Mouse (Mus musculus) midbrain, postnatal 0 days (tissue): ENCODE data around the gene Adh6b. TPM values are rescaled to one million over a fixed set of nuclear protein-coding genes. Genes with fewer than 3 reads are reported as not detected.

ENCODE experiments used
- ATAC-seq: fragments of 200-750 bp; cut with Nextera tagmentation; 2 replicates; pipeline ENCODE4 v1.8.0; 2017; ENCODE audit warnings: moderate number of reproducible peaks, mild to moderate bottlenecking, moderate TSS enrichment, moderate library complexity; ENCODE audit not compliant: low FRiP score
- DNase-seq: peaks from one replicate; pipeline ENCODE4 v3.0.0-alpha.2; 2015; ENCODE audit warnings: low spot score
- H3K27ac ChIP-seq: fragments of 300-500 bp; sonication (generic); 2 replicates; pipeline ENCODE4 v1.5.1; 2014; ENCODE audit warnings: low read depth, mild to moderate bottlenecking, low read length, mixed read lengths
- H3K27me3 ChIP-seq: fragments of 300-500 bp; sonication (generic); 2 replicates; pipeline ENCODE4 v1.6.1; 2014; ENCODE audit warnings: low read length, control low read depth, mixed read lengths; ENCODE audit not compliant: insufficient read depth
- H3K36me3 ChIP-seq: fragments of 300-500 bp; sonication (generic); 2 replicates; pipeline ENCODE4 v1.6.1; 2014; ENCODE audit warnings: low read length, control low read depth, mixed read lengths; ENCODE audit not compliant: insufficient read depth
- H3K4me1 ChIP-seq: fragments of 300-500 bp; sonication (generic); 2 replicates; pipeline ENCODE4 v1.6.1; 2014; ENCODE audit warnings: mild to moderate bottlenecking, control low read depth, antibody characterized with exemption, low read length, mixed read lengths; ENCODE audit not compliant: insufficient read depth
- H3K4me2 ChIP-seq: fragments of 300-500 bp; sonication (generic); 2 replicates; pipeline ENCODE4 v1.6.1; 2014; ENCODE audit warnings: low read depth, mild to moderate bottlenecking, low read length, mixed read lengths; ENCODE audit not compliant: poor library complexity, severe bottlenecking
- H3K4me3 ChIP-seq: fragments of 300-500 bp; sonication (generic); 2 replicates; pipeline ENCODE4 v1.5.1; 2014; ENCODE audit warnings: low read depth, mild to moderate bottlenecking, low read length, moderate library complexity
- H3K9ac ChIP-seq: fragments of 300-500 bp; sonication (generic); replicated peaks from 2 replicates; pipeline ENCODE4 v1.6.1; 2014; ENCODE audit warnings: mild to moderate bottlenecking, low read length, moderate library complexity, mixed read lengths; ENCODE audit not compliant: poor library complexity, severe bottlenecking
- H3K9me3 ChIP-seq: fragments of 300-500 bp; sonication (generic); 2 replicates; pipeline ENCODE4 v1.6.1; 2016; ENCODE audit warnings: low read length, control low read depth
- CTCF ChIP-seq: IDR thresholded peaks from 2 replicates; pipeline ENCODE4 v1.5.1; 2016; ENCODE audit warnings: antibody characterized with exemption, mild to moderate bottlenecking
- whole genome bisulfite sequencing: fragments of 180-500 bp; shearing (Covaris S2); extraction: QIAGEN DNeasy Blood & Tissue Kit; methylation state at CpG from one replicate; pipeline ENCODE4 v1.1.7; 2014; 5-methylcytosine and 5-hydroxymethylcytosine counted together
- polyA plus RNA-seq: library from polyadenylated mRNA; unstranded; fragments of >200 nt; fragmentation: Nextera tagmentation; extraction: Ambion mirVana; gene quantifications from 2 replicates; pipeline ENCODE4 v1.2.1, GENCODE M21; 2015
- total RNA-seq: library from RNA; depleted of rRNA; stranded (reverse); fragments of >200 nt; gene quantifications from 2 replicates; pipeline ENCODE4 v1.2.3, GENCODE M21; 2014; rRNA removed

Gene Adh6b
- 0.38 and 0.71 TPM in 2 replicates for total RNA-seq
- polyA plus RNA-seq, result 0.15 and 0.20 TPM in 2 replicates

DNA sequence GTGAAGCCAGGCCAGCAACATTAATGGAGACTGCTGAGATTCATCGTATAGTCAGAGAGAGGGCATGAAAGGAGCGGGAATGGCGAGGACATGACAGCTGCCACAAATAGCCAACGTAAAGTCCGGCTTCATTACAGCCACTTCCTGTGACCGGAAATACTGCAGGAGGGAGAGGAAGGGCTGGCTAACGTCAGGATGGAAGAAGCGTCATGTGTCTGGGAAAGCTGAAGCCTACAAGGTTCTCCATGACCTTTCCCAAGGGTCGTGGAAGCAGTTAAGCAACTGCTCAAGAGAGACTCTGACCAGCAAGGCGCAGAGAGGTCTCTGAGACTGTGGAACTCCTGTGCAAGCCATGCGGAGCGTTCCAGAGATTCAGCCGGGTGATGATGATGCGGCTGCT lies at the start of gene Adh6b:
Adh6b (plus strand) TSS at position 305 of the 400 bp plus-strand sequence.
- no peak within 1 kb of the TSS for H3K4me2 ChIP-seq
- no peaks in the 10 kb centered on the region for H3K36me3 ChIP-seq
- no peaks in the 10 kb centered on the region for H3K4me1 ChIP-seq
- ATAC-seq, result no peak
- TF ChIP-seq CTCF, result no peak
- H3K27ac ChIP-seq, result no peak within 1 kb of the TSS
- H3K9me3 ChIP-seq, result no peaks in the 10 kb centered on the region
- no peak within 1 kb of the TSS for H3K9ac ChIP-seq
- 92% methylated on average over 14 of the region's 14 CpGs for WGBS
- H3K4me3 ChIP-seq, result no peak within 1 kb of the TSS
- no peak for DNase-seq
- H3K27me3 ChIP-seq, result no peaks in the 10 kb centered on the region

DNA sequence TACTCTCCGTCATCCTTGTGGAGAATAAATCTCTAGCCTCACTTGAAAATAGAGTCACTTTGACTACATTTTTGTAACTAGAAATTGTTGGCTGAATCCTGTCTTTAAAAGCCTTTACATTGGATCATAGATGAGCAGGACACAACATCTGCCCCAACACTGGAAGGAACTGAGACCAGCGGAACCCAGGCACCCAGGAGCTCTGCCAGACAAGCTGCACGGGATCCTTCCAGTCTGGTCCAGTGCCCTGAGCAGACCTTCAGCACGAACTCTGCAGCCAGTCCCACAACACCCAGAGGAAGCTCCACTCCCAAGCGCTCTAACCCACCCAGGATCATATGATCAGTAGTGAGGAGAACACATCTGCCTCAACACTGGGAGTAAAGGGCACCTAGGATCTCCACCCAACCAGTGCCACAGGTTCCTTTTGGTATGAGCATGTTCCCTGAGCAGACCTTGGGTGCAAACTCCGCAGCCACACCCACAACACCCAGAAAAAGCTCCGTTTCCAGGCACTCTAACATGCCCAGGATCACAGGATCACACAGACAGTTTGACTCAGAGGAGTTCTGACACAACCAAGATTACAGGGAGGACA lies 48.2 kb upstream of the Adh6b start:
- DNase-seq (no peak), ATAC-seq (no peak)
- no peaks in the 10 kb centered on the region for H3K36me3 ChIP-seq
- H3K27ac ChIP-seq, result no peak overlapping the region
- H3K4me3 ChIP-seq, result no peak overlapping the region
- TF ChIP-seq CTCF, result no peak
- 87% methylated on average over 7 of the region's 7 CpGs for WGBS
- H3K4me1 ChIP-seq, result no peaks in the 10 kb centered on the region
- H3K9ac ChIP-seq, result no peak overlapping the region
- no peak overlapping the region for H3K4me2 ChIP-seq
- peaks cover 8% of the 10 kb centered on the region; the same call in 1 of the 2 replicates for H3K9me3 ChIP-seq
- H3K27me3 ChIP-seq, result no peaks in the 10 kb centered on the region

DNA sequence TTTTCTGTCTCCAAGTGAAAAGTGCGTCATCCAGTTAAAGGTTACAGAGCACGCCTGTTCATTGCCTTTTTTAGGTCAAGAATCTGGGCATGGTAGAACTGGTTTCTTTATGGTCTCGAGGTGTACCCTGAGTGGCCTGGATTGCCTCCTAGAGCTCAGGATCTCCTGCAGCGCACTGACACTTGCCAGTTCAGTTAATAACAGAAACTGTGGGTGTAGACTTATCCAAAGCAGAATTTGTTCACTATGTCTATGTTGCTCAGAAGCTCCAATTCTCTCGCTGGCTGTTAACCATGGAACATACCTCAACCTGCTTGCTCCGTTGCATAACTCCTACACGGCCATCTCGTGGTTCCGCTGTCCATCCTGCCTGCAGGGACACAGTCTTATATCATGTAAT lies 41.4 kb upstream of the Adh6b start:
- H3K4me1 ChIP-seq, result no peaks in the 10 kb centered on the region
- no peaks in the 10 kb centered on the region for H3K27me3 ChIP-seq
- no peak overlapping the region for H3K9ac ChIP-seq
- ATAC-seq (no peak), DNase-seq (no peak)
- no peak overlapping the region for H3K27ac ChIP-seq
- no peak overlapping the region for H3K4me2 ChIP-seq
- no peak overlapping the region for H3K4me3 ChIP-seq
- 94% methylated on average over 9 of the region's 9 CpGs for WGBS
- H3K9me3 ChIP-seq, result peaks cover 8% of the 10 kb centered on the region; the same call in 1 of the 2 replicates
- no peaks in the 10 kb centered on the region for H3K36me3 ChIP-seq
- TF ChIP-seq CTCF, result no peak

DNA sequence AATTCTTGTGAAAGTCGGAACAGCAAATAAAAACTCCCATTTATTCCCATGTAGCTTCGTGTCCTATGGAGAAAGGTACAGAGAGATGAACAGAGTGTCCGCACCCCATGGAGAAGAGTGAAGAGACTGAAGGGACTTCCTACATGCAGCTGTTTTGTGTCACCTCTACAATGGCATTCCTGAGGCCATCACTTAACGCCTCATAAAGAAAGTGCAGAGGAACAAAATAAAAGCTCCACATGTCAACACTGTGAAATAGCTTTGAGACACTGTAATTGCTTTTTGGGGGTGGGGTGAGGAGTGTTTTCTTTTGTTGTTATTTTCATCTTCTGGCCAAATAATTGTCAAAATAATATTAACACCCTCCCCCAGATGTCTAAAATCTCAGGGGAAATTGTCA lies 38.9 kb upstream of the Adh6b start:
- no peak for DNase-seq
- H3K9me3 ChIP-seq, result peaks cover 5% of the 10 kb centered on the region; the same call in 1 of the 2 replicates
- no peaks in the 10 kb centered on the region for H3K36me3 ChIP-seq

DNA sequence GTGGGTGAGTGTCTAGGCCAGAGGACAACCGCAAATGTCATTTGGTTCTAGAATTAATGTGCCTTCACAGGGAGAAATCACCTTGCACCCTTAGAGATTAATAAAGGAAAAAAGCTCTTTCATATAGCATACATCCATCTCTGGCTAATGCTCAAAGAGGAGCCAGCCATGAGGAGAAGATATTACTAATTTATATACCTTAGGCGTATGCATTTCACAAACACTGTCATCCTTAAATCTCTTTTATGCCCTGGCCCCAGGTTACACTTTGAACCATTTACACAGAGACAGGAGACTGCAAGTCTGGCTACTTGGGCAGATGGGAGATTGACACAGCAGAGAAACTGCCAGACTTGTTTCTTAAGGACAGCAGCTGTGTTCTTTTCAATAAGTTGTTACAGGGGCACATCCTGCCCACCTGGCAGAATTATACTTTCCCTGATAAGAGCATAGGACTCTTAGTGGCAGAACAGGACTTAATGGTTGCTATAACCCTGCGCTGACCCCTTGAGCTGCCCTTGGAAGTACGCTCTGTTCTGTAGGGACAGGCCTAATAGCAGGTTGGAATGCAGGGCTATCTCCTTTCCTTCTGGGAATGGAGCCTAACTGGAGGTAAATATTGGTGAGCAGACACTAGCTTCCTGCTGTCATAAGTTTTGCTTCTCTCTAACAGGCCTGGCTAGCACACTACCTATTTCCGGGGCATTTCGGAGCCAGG lies 37.6 kb upstream of the Adh6b start:
- no peak for TF ChIP-seq CTCF
- 90% methylated on average over 6 of the region's 6 CpGs for WGBS
- Histone ChIP-seq H3K4me2 (no peak overlapping the region), H3K27ac (no peak overlapping the region), H3K27me3 (no peaks in the 10 kb centered on the region), H3K36me3 (no peaks in the 10 kb centered on the region), H3K4me1 (0 out of 2 replicates have a peak, but pooled peaks cover 7% of the 10 kb centered on the region), H3K9ac (no peak overlapping the region), H3K9me3 (no peaks in the 10 kb centered on the region), H3K4me3 (no peak overlapping the region)
- DNase-seq (no peak), ATAC-seq (no peak)

More for the DNA sequence above, 38.9 kb upstream of the Adh6b start:
- Histone ChIP-seq H3K4me2 (no peak overlapping the region), H3K27ac (no peak overlapping the region), H3K9ac (no peak overlapping the region), H3K4me3 (no peak overlapping the region), H3K27me3 (no peaks in the 10 kb centered on the region), H3K4me1 (0 out of 2 replicates have a peak, but pooled peaks cover 7% of the 10 kb centered on the region)
- 64% methylated on average over 4 of the region's 4 CpGs for WGBS
- no peak for ATAC-seq
- TF ChIP-seq CTCF, result no peak

DNA sequence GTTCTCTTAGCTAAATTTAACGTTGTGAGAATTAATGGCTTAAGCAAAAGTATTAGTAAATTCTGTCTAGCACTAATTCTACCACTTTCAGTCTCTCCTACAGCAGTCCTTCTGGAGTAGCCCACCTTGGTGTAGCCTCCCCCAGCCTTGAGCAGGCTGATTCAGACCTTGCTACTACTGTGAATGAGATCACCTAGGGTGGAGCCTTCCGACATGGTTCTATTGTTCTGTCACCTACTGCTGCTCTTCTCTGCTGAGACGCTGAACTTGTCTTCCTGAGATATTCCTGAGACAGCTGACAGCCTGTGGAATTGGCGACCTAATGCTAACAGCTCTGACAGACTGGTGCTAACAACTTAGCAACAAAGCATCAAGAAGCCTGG lies 37.1 kb upstream of the Adh6b start:
- H3K4me1 ChIP-seq, result 0 out of 2 replicates have a peak, but pooled peaks cover 7% of the 10 kb centered on the region
- H3K27ac ChIP-seq, result no peak overlapping the region
- no peak overlapping the region for H3K4me3 ChIP-seq
- H3K27me3 ChIP-seq, result no peaks in the 10 kb centered on the region
- no peak for TF ChIP-seq CTCF
- DNase-seq (no peak), ATAC-seq (no peak)
- WGBS, result 48% methylated on average over 4 of the region's 4 CpGs
- no peak overlapping the region for H3K4me2 ChIP-seq
- H3K36me3 ChIP-seq, result no peaks in the 10 kb centered on the region
- no peak overlapping the region for H3K9ac ChIP-seq
- H3K9me3 ChIP-seq, result no peaks in the 10 kb centered on the region
